Mouse (Mus musculus) lung, postnatal 36 days (tissue): ENCODE data around the gene Vmn2r28.
"Not testable (repeated sequence)": the region's sequence is repeated elsewhere in the genome, so short reads cannot be mapped to it uniquely, and the experiment has no call there.

Experiments
- DNase-seq: peaks from one replicate; pipeline ENCODE4 v3.0.0; 2022; ENCODE audit warnings: mixed read lengths

The Vmn2r28 gene

DNA sequence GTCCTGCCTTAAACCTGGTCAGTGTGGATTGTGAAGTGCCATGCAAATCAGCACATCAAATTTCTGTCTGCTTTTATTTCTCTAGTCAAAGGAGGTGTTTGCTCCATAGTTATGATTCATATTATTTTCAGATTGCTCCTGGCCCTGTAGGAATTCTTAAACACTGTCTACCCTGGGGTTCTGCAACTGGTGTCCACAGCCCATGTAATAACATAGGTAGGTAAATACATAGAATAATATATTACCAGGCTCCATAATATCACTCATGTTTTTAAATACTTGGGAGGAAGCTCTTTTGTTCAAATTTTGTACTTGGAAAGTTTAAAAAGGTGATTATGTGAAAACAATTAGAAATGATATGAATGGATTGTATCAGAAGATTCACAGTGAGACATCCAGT, at the start of gene Vmn2r28:
Gene Vmn2r28 (minus strand): TSS at position 101 of the 400 bp plus-strand sequence.
- DNase-seq = not testable (repeated sequence)

DNA sequence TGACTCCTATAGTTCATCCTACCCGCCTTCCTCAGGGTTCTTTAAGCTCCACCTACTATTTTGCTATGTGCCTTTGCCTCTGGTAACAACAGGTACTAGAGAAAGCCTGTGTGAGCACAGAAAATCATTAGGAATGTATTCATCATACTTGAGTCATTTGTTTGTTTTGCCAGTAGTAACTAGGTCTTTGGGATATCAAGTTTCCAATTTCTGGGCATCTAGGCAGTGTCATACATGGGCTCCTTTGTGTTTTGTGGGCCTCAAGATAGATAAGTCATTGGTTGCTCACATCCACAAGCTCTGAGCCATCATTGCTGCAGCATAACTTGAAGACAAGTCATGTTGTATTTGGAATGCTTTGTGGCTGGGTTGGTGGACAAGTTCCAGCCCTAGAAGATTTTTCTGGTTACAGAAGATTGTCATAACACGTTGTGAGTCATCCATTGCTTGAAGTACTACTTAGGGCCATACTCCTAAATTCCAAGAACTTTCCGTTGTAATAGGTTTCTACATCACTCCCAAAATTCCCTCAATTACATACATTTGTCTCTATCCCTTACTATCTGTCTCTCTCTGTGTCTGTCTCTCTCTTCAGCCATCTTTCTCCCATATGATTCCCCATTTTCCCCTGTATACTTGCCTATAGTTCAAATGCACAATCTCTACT, 47.1 kb upstream of the Vmn2r28 start:
- DNase-seq = not testable (repeated sequence)

DNA sequence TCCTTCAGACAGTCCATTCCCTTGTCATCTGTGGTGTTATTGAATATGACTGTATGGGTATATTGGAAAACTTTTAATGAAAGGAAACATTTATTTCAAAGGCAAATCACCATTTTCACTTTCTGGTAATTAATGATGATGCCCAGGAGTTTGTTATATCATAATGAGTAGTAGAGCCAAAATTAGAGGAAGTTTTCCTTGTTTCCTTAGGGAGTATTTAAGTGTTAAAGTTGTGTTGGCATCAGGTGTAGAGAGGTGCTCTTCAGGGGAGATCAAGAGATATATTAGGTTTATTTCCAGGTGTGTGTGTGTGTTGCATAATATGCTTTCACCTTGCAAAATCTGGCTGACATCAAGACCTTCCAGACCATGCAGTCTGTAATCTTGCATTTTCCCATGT, 37.1 kb downstream of the Vmn2r28 start, which contains the start of gene Vmn1r59:
Gene Vmn1r59 (minus strand): TSS at position 101 of the 400 bp plus-strand sequence.
- no peak for DNase-seq

DNA sequence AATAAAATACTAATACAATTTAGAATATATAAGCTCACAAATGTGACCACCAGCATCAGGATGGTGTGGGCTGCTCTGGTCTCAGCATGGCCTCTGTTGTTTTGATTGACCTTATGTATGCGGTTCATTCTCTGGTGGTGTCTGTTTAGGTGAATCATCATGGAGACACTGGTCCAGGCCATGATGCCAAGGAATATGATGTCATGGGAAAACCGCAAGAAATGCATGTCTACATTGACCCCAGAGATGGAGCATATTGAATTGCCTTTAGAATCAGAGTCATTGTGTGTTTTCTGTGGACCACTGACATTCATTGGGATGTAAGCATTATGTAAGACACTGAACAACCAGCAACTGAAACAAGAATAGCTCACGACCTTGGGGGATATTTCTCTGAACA, 39.7 kb downstream of the Vmn2r28 start:
- DNase-seq = not testable (repeated sequence)

DNA sequence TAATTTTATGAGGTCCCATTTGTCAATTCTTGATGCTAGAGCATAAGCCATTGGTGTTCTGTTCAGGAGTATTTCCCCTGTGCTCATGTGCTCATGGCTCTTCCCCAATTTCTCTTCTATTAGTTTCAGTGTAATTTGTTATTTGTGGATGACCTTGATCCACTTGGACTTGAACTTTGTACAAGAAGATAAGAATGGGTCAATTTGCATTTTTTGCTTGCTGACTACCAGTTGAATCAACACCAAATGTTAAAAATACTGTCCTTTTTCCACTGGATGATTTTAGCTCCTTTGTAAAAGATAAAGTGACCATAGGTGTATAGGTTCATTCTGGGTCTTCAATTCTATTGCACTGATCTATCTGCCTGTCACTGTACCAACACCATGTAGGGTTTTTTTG, 45.1 kb downstream of the Vmn2r28 start:
- no peak for DNase-seq
